Mouse (Mus musculus) forebrain, embryonic 12.5 days (tissue): ENCODE data around the gene AW011738. TPM values are rescaled to one million over a fixed set of nuclear protein-coding genes. Genes with fewer than 3 reads are reported as not detected.

Experiments
- ATAC-seq: fragments of 200-750 bp; cut with Nextera tagmentation; 2 replicates; pipeline ENCODE4 v1.8.0; 2017; ENCODE audit warnings: moderate TSS enrichment; ENCODE audit not compliant: low FRiP score
- H3K27ac ChIP-seq: fragments of 300-500 bp; sonication (generic); 2 replicates; pipeline ENCODE4 v1.5.1; 2016; ENCODE audit warnings: mild to moderate bottlenecking
- H3K27me3 ChIP-seq: fragments of 300-500 bp; sonication (generic); 2 replicates; pipeline ENCODE4 v1.6.1; 2016; ENCODE audit warnings: mild to moderate bottlenecking
- H3K36me3 ChIP-seq: fragments of 300-500 bp; sonication (generic); replicated peaks from 2 replicates; pipeline ENCODE4 v1.6.1; 2016; ENCODE audit warnings: mild to moderate bottlenecking
- H3K4me1 ChIP-seq: fragments of 300-500 bp; sonication (generic); 2 replicates; pipeline ENCODE4 v1.6.1; 2016
- H3K4me2 ChIP-seq: fragments of 300-500 bp; sonication (generic); 2 replicates; pipeline ENCODE4 v1.6.1; 2016; ENCODE audit warnings: mild to moderate bottlenecking, moderate library complexity
- H3K4me3 ChIP-seq: fragments of 300-500 bp; sonication (generic); replicated peaks from 2 replicates; pipeline ENCODE4 v1.5.1; 2016; ENCODE audit warnings: mild to moderate bottlenecking
- H3K9ac ChIP-seq: fragments of 300-500 bp; sonication (generic); 2 replicates; pipeline ENCODE4 v1.6.1; 2016; ENCODE audit warnings: mild to moderate bottlenecking
- H3K9me3 ChIP-seq: fragments of 300-500 bp; sonication (generic); 2 replicates; pipeline ENCODE4 v1.6.1; 2016
- WGBS: fragments of 180-500 bp; shearing (Covaris S2); methylation state at CpG from one replicate; pipeline ENCODE4 v1.1.7; 2016; 5-methylcytosine and 5-hydroxymethylcytosine counted together
- polyA plus RNA-seq: library from polyadenylated mRNA; unstranded; fragments of >200 nt; fragmentation: Nextera tagmentation; extraction: Ambion mirVana; gene quantifications from 2 replicates; pipeline ENCODE4 v1.2.1, GENCODE M21; 2016

AW011738 gene
- polyA plus RNA-seq, result 7.1 and 8.2 TPM in 2 replicates

- H3K36me3 ChIP-seq, result 0 out of 2 replicates have a peak, but pooled peaks cover 6% of the 10 kb centered on the region
- ATAC-seq, result peak; percentile 83
- H3K9ac ChIP-seq, result peak within 1 kb of the TSS; percentile 74
- H3K27ac ChIP-seq, result peak within 1 kb of the TSS; percentile 59
- peaks cover 38% of the 10 kb centered on the region for H3K4me1 ChIP-seq
- peak within 1 kb of the TSS; percentile 90 for H3K4me2 ChIP-seq
- H3K27me3 ChIP-seq, result peaks cover 11% of the 10 kb centered on the region; the same call in 1 of the 2 replicates
- peak within 1 kb of the TSS; percentile 52 for H3K4me3 ChIP-seq
- under 1% methylated on average over 34 of the region's 39 CpGs for WGBS
- H3K9me3 ChIP-seq, result no peaks in the 10 kb centered on the region
Observed at GRCm38 (mm10) chr4:156203001-156203412, at the start of gene AW011738. Gene AW011738, plus strand, starts transcription at chr4:156203304.

GRCm38 (mm10) chr4:156154771-156155170 is 48.3 kb upstream of the AW011738 start:
- H3K27ac ChIP-seq, result no peak overlapping the region
- no peak overlapping the region for H3K4me3 ChIP-seq
- no peak for ATAC-seq
- peaks cover 15% of the 10 kb centered on the region for H3K9me3 ChIP-seq
- no peaks in the 10 kb centered on the region for H3K36me3 ChIP-seq
- 96% methylated on average over 3 of the region's 3 CpGs for WGBS
- no peak overlapping the region for H3K4me2 ChIP-seq
- H3K27me3 ChIP-seq, result no peaks in the 10 kb centered on the region
- H3K4me1 ChIP-seq, result no peaks in the 10 kb centered on the region
- H3K9ac ChIP-seq, result no peak overlapping the region

GRCm38 (mm10) chr4:156166477-156166876 is 36.6 kb upstream of the AW011738 start:
- no peak overlapping the region for H3K27ac ChIP-seq
- no peaks in the 10 kb centered on the region for H3K4me1 ChIP-seq
- no peak for ATAC-seq
- 85% methylated on average over 9 of the region's 9 CpGs for WGBS
- no peak overlapping the region for H3K9ac ChIP-seq
- H3K9me3 ChIP-seq, result peaks cover 12% of the 10 kb centered on the region
- peaks cover 98% of the 10 kb centered on the region for H3K36me3 ChIP-seq
- H3K4me2 ChIP-seq, result no peak overlapping the region
- H3K4me3 ChIP-seq, result no peak overlapping the region
- no peaks in the 10 kb centered on the region for H3K27me3 ChIP-seq

- Histone ChIP-seq H3K4me1 (no peaks in the 10 kb centered on the region), H3K27me3 (no peaks in the 10 kb centered on the region), H3K36me3 (peaks cover 100% of the 10 kb centered on the region), H3K4me2 (no peak overlapping the region), H3K27ac (no peak overlapping the region), H3K4me3 (no peak overlapping the region), H3K9ac (no peak overlapping the region), H3K9me3 (no peaks in the 10 kb centered on the region)
- WGBS, result 97% methylated on average over 8 of the region's 8 CpGs
- no peak for ATAC-seq
Observed at GRCm38 (mm10) chr4:156168611-156169010, 34.5 kb upstream of the AW011738 start.

- WGBS, result 94% methylated on average over 10 of the region's 10 CpGs
- no peaks in the 10 kb centered on the region for H3K27me3 ChIP-seq
- H3K4me3 ChIP-seq, result no peak overlapping the region
- H3K27ac ChIP-seq, result no peak overlapping the region
- ATAC-seq, result no peak
- no peak overlapping the region for H3K4me2 ChIP-seq
- H3K4me1 ChIP-seq, result no peaks in the 10 kb centered on the region
- H3K9ac ChIP-seq, result no peak overlapping the region
- H3K36me3 ChIP-seq, result peaks cover 100% of the 10 kb centered on the region
- H3K9me3 ChIP-seq, result no peaks in the 10 kb centered on the region
Observed at GRCm38 (mm10) chr4:156169129-156169528, 34.0 kb upstream of the AW011738 start.

DNA sequence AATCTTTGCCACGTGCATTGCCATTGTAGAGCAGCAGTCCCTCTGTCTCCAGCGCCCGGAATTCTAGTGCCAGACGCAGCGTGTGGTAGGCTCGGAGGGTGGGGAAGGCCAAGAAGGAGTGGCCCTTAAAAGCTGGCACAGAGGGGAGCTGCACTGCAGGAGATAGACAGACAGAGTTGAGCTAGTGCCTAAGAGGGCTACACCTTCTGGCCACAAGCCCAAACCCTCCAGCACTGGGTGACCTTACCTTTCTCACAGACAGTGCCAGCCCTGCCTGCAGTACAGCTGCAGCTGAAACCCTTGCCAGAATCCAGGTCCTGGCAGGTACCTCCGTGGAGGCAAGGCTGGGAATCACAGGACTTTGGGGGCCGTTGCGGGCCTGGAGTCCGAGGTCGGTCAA is 31.3 kb upstream of the AW011738 start:
- H3K27ac ChIP-seq, result no peak overlapping the region
- no peak overlapping the region for H3K9ac ChIP-seq
- whole genome bisulfite sequencing, result 95% methylated on average over 11 of the region's 11 CpGs
- no peaks in the 10 kb centered on the region for H3K4me1 ChIP-seq
- H3K36me3 ChIP-seq, result peaks cover 100% of the 10 kb centered on the region
- no peaks in the 10 kb centered on the region for H3K27me3 ChIP-seq
- no peaks in the 10 kb centered on the region for H3K9me3 ChIP-seq
- H3K4me2 ChIP-seq, result no peak overlapping the region
- ATAC-seq, result no peak
- H3K4me3 ChIP-seq, result no peak overlapping the region

DNA sequence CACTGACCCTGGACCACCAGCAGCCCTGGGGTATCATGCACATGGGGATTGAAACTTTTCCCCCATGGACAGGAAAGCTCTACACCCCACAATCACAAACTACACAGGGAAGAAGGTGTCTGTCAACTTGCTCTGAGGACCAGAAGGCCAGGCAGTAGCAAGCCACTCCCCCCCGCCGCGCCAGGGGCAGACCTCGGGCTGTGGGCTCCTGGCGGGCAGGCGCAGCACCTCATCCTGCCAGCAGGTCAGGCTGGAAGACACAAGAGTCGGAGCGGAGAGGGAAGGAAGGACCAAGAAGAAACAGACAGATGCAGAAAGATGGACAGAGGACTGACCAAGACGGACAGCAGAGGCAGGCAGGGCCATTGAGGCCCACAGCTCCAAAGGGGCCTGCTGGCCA is 25.5 kb upstream of the AW011738 start:
- H3K4me2 ChIP-seq, result no peak overlapping the region
- no peak for ATAC-seq
- no peak overlapping the region for H3K4me3 ChIP-seq
- H3K9me3 ChIP-seq, result no peaks in the 10 kb centered on the region
- H3K9ac ChIP-seq, result no peak overlapping the region
- H3K36me3 ChIP-seq, result peaks cover 99% of the 10 kb centered on the region
- H3K4me1 ChIP-seq, result peaks cover 15% of the 10 kb centered on the region
- no peak overlapping the region for H3K27ac ChIP-seq
- 96% methylated on average over 9 of the region's 9 CpGs for WGBS
- no peaks in the 10 kb centered on the region for H3K27me3 ChIP-seq

DNA sequence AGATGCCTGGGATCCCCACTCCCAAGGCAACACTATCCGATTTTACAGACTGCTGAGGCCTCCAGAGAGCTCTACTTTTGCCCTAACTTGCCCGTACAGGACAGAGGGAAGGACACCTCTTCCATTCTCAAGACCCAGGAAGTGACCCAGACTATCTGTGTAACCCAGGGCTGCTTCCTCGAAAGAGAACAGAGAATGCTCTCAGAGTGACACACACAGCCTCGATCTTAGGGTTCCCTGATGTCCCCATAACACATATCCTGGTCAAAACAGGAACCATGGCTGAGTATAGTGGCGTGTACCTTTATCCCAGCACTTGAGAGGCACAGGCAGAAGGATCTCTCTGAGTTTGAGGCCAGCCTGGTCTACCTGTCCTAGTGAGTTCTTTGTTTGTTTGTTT is 19.4 kb upstream of the AW011738 start:
- no peaks in the 10 kb centered on the region for H3K27me3 ChIP-seq
- peaks cover 63% of the 10 kb centered on the region for H3K36me3 ChIP-seq
- H3K4me1 ChIP-seq, result peaks cover 74% of the 10 kb centered on the region
- H3K9me3 ChIP-seq, result no peaks in the 10 kb centered on the region
- H3K4me2 ChIP-seq, result peak overlapping the region; percentile 67
- 97% methylated on average over 5 of the region's 5 CpGs for WGBS
- H3K4me3 ChIP-seq, result peak overlapping the region; percentile 46
- H3K9ac ChIP-seq, result peak overlapping the region; percentile 25; the same call in 1 of the 2 replicates
- no peak overlapping the region for H3K27ac ChIP-seq
- no peak for ATAC-seq

GRCm38 (mm10) chr4:156184291-156184954 is 18.7 kb upstream of the AW011738 start:
- peak overlapping the region; percentile 96; the same call in 1 of the 2 replicates for H3K27ac ChIP-seq
- peak overlapping the region; percentile 46 for H3K4me3 ChIP-seq
- no peaks in the 10 kb centered on the region for H3K9me3 ChIP-seq
- H3K36me3 ChIP-seq, result peaks cover 57% of the 10 kb centered on the region
- H3K4me1 ChIP-seq, result peaks cover 81% of the 10 kb centered on the region
- WGBS, result 85% methylated on average over 7 of the region's 7 CpGs
- ATAC-seq, result no peak
- no peaks in the 10 kb centered on the region for H3K27me3 ChIP-seq
- peak overlapping the region; percentile 82 for H3K9ac ChIP-seq
- H3K4me2 ChIP-seq, result peak overlapping the region; percentile 67

DNA sequence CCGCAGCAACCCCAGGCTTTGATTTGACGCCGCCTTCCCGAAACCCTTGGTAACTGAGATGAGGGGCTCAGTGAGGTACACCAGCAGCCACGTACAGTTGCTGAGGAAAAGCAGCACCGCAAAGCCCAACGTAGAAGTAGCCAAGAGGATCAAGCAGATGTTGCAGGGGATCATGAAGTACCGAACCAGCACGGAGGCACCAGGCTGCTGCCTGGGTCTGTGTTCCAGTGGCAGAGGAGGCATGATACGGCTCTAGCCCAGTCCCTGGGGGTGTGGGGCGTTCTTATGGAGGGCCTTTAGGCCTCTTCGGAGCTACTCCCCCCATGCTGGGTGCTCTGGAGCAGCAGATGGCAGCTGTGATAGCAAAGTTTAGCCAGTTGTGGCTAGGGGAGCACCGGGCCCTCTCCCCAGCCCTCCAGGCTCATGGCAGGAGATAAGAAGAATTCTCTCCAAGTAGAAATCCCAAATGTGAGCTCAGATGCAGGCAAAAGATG is 17.6 kb upstream of the AW011738 start:
- Histone ChIP-seq H3K4me3 (peak overlapping the region; percentile 46), H3K9me3 (no peaks in the 10 kb centered on the region), H3K4me2 (peak overlapping the region; percentile 67), H3K36me3 (peaks cover 55% of the 10 kb centered on the region), H3K27me3 (no peaks in the 10 kb centered on the region), H3K4me1 (peaks cover 92% of the 10 kb centered on the region), H3K9ac (peak overlapping the region; percentile 82), H3K27ac (peak overlapping the region; percentile 96)
- ATAC-seq, result no peak
- WGBS, result 65% methylated on average over 13 of the region's 13 CpGs

DNA sequence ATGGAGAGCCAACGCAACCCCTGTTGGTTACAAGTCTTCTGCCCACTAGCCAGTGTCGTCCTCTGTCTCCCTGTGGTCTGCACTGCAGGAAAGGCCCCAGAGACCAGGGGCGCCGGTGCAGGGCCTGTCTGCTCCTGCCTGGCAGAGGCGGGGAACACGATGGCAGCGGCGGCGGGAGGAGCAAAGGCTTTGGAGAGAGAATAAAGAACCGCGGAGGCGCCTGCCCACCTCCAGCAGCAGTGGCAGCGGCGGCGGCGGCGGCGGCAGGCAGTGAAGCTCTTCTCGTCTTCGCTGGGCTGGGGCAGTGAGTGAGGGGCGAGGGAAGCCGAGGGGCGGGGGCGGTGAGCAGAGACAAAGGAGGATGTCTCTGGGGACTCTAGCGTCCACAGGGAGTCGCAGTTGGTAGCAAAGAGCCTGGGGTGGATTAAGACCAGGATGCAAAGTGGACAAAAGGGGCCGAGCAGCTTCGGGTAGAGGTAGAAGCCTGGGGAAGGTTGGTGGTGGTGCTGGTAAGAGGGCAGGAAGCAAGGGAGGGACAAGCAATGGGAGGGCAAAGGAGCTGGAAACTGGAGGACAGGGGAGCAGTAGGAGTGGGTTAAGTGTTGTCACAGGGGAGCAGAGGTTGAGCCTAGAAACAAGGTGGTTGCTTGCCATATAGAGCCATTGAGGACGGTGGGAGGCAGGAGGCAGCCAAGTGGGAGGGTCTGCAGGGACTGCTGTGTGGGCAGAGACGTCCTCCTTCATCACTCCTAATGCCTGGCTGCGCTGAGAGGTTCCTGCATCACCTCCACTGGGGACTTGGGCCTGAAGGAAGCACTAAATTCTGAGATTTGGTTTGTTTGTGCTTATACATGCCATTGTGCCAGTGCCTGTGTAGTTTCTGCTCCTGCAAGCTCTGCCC is 16.9 kb upstream of the AW011738 start:
- H3K9me3 ChIP-seq, result no peaks in the 10 kb centered on the region
- 4% methylated on average over 31 of the region's 31 CpGs for WGBS
- no peaks in the 10 kb centered on the region for H3K27me3 ChIP-seq
- H3K27ac ChIP-seq, result peak overlapping the region; percentile 96
- peak overlapping the region; percentile 46 for H3K4me3 ChIP-seq
- peak overlapping the region; percentile 67 for H3K4me2 ChIP-seq
- peaks cover 55% of the 10 kb centered on the region for H3K36me3 ChIP-seq
- ATAC-seq, result peak; percentile 64
- H3K9ac ChIP-seq, result peak overlapping the region; percentile 82
- H3K4me1 ChIP-seq, result peaks cover 97% of the 10 kb centered on the region

DNA sequence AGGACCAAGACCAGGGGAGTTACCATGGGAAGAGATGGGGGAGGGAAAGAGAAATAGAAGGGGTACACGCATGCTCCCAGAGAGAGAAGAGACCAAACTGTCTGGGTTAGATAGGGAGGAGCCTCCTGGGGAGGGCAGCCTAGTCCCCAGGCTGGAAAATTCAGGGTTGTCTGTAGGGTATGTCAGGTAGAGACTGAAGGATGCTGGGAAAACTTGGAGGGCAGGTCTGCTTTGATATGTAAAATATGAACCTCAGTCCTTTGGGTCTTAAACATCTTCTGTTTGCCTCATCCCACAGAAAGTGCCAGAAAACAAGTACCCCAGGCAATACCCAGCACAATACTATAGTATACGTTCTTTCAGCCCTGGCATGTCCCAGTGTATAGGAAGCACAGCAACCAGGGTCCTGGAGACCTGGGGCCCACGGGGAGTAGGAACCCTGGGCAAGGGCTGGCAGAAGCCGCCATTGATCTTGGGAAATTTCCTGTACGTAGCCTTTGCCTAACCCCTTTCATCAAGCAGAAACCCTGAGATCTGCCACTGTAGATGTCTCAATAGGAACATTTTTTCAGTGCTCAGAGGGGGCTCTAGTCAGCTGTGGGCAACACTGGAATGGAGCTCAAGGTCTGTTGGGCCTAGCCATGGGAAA is 14.8 kb upstream of the AW011738 start:
- Histone ChIP-seq H3K4me1 (peaks cover 98% of the 10 kb centered on the region), H3K4me3 (no peak overlapping the region), H3K9ac (peak overlapping the region; percentile 51; the same call in 1 of the 2 replicates), H3K36me3 (peaks cover 54% of the 10 kb centered on the region), H3K27me3 (no peaks in the 10 kb centered on the region), H3K27ac (peak overlapping the region; percentile 92), H3K9me3 (no peaks in the 10 kb centered on the region), H3K4me2 (peak overlapping the region; percentile 44)
- 28% methylated on average over 5 of the region's 5 CpGs for WGBS
- peak; percentile 1; the same call in 1 of the 2 replicates for ATAC-seq
